Mouse (Mus musculus) lung, adult 2 months (tissue): ENCODE results near the gene Tgfa. TPM values are rescaled to one million over a fixed set of nuclear protein-coding genes. Genes with fewer than 3 reads are reported as not detected.

Experiments
- DNase-seq: peaks from one replicate; pipeline ENCODE4 v3.0.0; 2022
- H3K4me1 ChIP-seq: fragments of 200-500 bp; 2 replicates; pipeline ENCODE4 v1.6.1; 2011; ENCODE audit warnings: low read length; ENCODE audit not compliant: control insufficient read depth, insufficient read depth
- H3K4me3 ChIP-seq: fragments of 200-500 bp; replicated peaks from 2 replicates; pipeline ENCODE3; 2011; ENCODE audit warnings: low read depth, mild to moderate bottlenecking, control low read depth, low read length; ENCODE audit errors: extremely low read depth
- CTCF ChIP-seq: fragments of 200-500 bp; IDR thresholded peaks from 2 replicates; pipeline ENCODE4 v1.5.1; 2011; ENCODE audit warnings: mild to moderate bottlenecking, low read length, control low read depth; ENCODE audit not compliant: insufficient read depth
- POLR2A ChIP-seq: fragments of 200-500 bp; IDR thresholded peaks from 2 replicates; pipeline ENCODE4 v1.6.1; 2011; ENCODE audit warnings: low read depth, mild to moderate bottlenecking, control low read depth, low read length, borderline replicate concordance; ENCODE audit errors: extremely low read depth
- WGBS: fragments of 180-500 bp; shearing (Covaris S2); methylation state at CpG from one replicate; pipeline ENCODE4 v1.1.7; 2018; 5-methylcytosine and 5-hydroxymethylcytosine counted together
- polyA plus RNA-seq: library from polyadenylated mRNA; depleted of rRNA; stranded (reverse); fragments of >200 nt; gene quantifications from 2 replicates; pipeline ENCODE4 v1.2.3, GENCODE M21; 2012; rRNA removed

Tgfa gene
- polyA plus RNA-seq, 1 experiment: 8.2 TPM

DNA sequence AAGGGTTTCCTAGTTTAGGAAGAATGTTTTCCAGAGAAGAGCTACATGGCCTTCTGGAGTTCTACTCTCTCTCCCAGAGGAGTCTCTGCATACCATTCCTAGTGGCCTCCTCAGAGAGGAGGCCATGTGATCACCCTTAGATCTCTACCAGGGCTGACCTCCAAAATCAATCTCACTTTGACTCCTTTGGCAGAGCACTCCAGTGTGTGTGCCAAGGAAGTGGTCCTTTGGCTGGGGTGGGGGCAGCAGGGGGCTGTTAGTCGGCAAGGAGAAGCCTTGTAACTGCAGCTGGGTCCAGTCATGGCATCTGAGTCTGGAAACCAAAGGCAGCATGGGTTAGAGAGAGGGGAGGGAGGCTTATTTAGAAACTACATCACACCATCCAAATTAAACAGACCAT is 122.0 kb downstream of the Tgfa start:
- H3K4me1 ChIP-seq: no peaks in the 10 kb centered on the region
- no peak overlapping the region for H3K4me3 ChIP-seq
- no peak for TF ChIP-seq POLR2A
- no peak for TF ChIP-seq CTCF
- 52% methylated on average over 1 of the region's 1 CpGs for WGBS
- no peak for DNase-seq

DNA sequence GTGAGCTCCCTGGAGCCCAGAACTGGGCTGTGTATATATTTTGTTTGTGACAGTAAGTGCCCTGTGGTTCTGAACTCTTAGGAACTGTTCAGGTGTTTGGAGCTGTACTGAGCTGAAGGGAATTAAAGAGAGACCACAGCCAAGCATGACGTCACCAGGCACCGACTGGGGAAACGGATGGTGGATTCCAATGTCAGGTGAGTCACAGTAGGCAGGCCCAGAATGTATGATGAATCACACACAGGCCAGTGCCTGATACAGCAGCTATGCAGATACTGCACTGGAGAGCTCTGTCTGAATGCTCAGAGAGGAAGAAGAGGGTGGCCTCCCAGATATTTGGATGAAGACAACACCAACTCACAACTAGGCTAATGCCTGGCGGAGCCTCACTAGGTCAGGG is 123.8 kb downstream of the Tgfa start:
- Histone ChIP-seq H3K4me3 (no peak overlapping the region), H3K4me1 (no peaks in the 10 kb centered on the region)
- TF ChIP-seq CTCF (no peak), POLR2A (no peak)
- WGBS: 51% methylated on average over 4 of the region's 4 CpGs
- no peak for DNase-seq

DNA sequence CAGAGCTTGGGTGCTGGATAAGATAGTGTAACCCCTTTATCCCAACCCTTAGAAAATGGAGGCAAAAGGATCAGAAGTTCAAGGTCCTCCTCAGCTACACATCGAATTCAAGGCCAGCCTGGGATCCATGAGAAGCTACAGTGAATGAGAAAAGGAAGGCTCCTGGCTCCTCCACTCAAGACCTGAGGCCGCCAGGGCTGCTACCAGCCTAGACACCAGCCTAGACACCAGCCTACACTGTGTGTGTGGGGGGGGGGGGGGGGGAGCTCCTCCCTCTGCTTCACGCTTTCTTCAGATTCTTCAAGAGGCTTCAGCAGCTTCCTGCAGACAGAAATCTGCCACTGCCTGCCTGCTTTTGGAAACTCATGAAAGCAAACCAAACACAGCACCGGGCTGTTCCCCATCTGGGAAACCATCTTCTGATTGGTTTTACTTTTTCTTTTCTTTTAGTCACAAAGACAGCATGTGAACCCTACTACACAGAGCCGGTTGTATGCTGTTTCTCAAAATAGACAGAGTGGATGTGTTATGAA is 127.1 kb downstream of the Tgfa start:
- H3K4me3 ChIP-seq: no peak overlapping the region
- DNase-seq: no peak
- no peaks in the 10 kb centered on the region for H3K4me1 ChIP-seq
- 80% methylated on average over 5 of the region's 5 CpGs for WGBS
- TF ChIP-seq CTCF (no peak), POLR2A (no peak)

DNA sequence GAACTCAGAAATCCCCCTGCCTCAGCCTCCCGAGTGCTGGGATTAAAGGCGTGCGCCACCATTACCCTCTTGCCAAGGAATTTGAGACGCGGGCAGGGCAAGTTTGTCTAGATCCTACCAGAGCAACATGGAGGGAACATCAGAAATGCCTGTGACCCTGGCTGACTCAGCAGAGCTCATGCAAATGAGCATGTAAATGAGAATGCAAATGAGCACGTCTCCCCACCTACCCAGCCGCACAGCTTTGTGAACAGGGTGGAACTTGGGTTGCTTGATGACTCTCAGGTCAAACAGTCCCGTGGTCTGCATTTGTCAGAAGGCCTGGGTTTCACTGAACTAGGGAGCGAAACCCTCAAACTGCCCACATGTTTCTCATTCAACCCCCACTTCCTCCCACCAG is 128.0 kb downstream of the Tgfa start:
- DNase-seq: no peak
- Histone ChIP-seq H3K4me3 (no peak overlapping the region), H3K4me1 (no peaks in the 10 kb centered on the region)
- TF ChIP-seq CTCF (no peak), POLR2A (no peak)
- WGBS: 90% methylated on average over 9 of the region's 9 CpGs

DNA sequence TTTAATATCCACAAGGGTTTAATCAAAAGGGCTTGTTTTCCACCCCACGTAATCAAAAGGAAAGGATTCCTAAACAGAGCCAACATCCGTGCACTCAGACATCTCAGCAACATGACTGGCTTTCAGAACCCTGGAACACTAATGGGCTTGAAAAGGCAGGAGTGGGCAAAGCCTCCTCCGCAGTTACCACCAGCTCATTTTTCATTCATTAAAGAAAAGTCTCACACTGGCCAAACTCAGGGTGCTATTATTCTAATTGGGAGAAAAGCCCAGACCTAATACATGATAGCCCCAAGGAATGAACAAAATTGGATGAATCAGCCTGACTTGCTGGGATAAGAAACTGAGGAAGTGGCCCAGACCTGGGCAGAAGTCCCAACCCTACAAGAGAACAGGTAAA is 129.4 kb downstream of the Tgfa start:
- H3K4me3 ChIP-seq: no peak overlapping the region
- H3K4me1 ChIP-seq: no peaks in the 10 kb centered on the region
- WGBS: 82% methylated on average over 3 of the region's 3 CpGs
- no peak for DNase-seq
- TF ChIP-seq POLR2A (no peak), CTCF (no peak)

Other genes with a start within 250 kb of the Tgfa start
- 32.6 and 34.7 TPM in 2 replicates for gene Dusp11, start 233.6 kb upstream of the Tgfa start, polyA plus RNA-seq
- gene Figla, start 179.1 kb upstream of the Tgfa start, polyA plus RNA-seq: not detected in 2 replicates
- gene Add2, start 166.5 kb upstream of the Tgfa start, polyA plus RNA-seq: 0.17 and 0.80 TPM in 2 replicates
- gene Fam136a, start 170.4 kb downstream of the Tgfa start, polyA plus RNA-seq: 8.3 and 8.5 TPM in 2 replicates
- gene Snrpg, start 176.1 kb downstream of the Tgfa start, polyA plus RNA-seq: 30.3 and 36.8 TPM in 2 replicates
- 25.6 and 28.6 TPM in 2 replicates for gene Pcyox1, start 201.9 kb downstream of the Tgfa start, polyA plus RNA-seq
- gene Tia1, start 209.0 kb downstream of the Tgfa start, polyA plus RNA-seq: 12.8 and 22.0 TPM in 2 replicates
- gene Gm44790, start 231.4 kb downstream of the Tgfa start, polyA plus RNA-seq: 6.9 and 9.6 TPM in 2 replicates
- 10.4 and 13.4 TPM in 2 replicates for gene C87436, start 243.2 kb downstream of the Tgfa start, polyA plus RNA-seq